Mouse (Mus musculus) kidney, embryonic 14.5 days (tissue): ENCODE data around the gene Hrasls. TPM values are rescaled to one million over a fixed set of nuclear protein-coding genes. Genes with fewer than 3 reads are reported as not detected.

Experiments used
- polyA plus RNA-seq: library from polyadenylated mRNA; unstranded; fragments of >200 nt; fragmentation: Nextera tagmentation; extraction: Ambion mirVana; gene quantifications from 2 replicates; pipeline ENCODE4 v1.2.1, GENCODE M21; 2014

The Hrasls gene
- polyA plus RNA-seq, 1 experiment from 2014 or later, result 0.16 TPM

Other genes starting within 250 kb of the Hrasls start
- not detected in 2 replicates for gene Atp13a5, start 169.0 kb downstream of the Hrasls start, polyA plus RNA-seq